Mouse (Mus musculus): ENCODE results near the gene Znrf1. TPM values are rescaled to one million over a fixed set of nuclear protein-coding genes. Genes with fewer than 3 reads are reported as not detected.
"Not testable (repeated sequence)": the region's sequence is repeated elsewhere in the genome, so short reads cannot be mapped to it uniquely, and the experiment has no call there.

Gene Znrf1
- polyA plus RNA-seq, 1 experiment from 2014 or later, result 37.4 TPM

DNA sequence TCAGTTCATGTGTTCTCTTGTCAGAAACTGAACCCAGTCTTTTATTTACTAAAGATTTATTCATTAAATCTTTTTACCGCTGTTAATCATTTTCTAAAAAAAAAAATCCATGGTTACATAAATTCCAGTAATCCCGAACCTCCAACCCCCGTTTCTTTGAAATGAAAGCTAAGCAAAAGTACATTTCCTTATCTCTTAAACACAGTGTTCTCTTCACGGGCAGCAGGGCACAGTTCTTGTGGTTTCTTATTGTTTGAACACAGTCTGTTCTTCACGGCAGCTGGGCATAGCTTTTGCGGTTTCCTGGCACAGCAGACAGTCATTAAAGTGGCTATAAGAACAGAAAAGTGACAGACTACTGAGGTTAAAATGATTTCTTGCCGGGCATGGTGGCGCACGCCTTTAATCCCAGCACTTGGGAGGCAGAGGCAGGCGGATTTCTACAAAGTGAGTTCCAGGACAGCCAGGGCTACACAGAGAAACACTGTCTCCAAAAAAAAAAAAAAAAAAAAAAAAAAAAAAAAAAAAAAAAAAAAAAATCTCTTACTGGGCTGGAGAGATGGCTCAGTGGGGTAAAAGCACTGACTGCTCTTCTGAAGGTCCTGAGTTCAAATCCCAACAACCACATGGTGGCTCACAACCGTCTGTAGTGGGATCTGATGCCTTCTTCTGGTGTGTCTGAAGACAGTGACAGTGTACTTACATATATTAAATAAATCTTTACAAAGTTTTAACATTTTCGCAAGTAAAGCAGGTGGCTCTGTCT lies 108.6 kb downstream of the Znrf1 start:
- H3K9me3 ChIP-seq (ENCODE audit: control insufficient read depth, low read length); ATAC-seq (ENCODE audit: low FRiP score, low TSS enrichment); H3K27ac ChIP-seq (ENCODE audit: low read depth, low read length); H3K36me3 ChIP-seq (ENCODE audit: control insufficient read depth, insufficient read depth, low read length); H3K4me1 ChIP-seq (ENCODE audit: control insufficient read depth, insufficient read depth, low read length); H3K27me3 ChIP-seq (ENCODE audit: control insufficient read depth, insufficient read depth, low read length): not testable (repeated sequence)
- Histone ChIP-seq H3K4me3 (ENCODE audit: low read length) (peak overlapping the region; percentile 88), H3K9ac (ENCODE audit: low read depth, low read length) (peak overlapping the region; percentile 96; the same call in 1 of the 2 replicates), H3K4me2 (replicated peaks; ENCODE audit: low read depth, low read length) (peak overlapping the region; percentile 65)
- 63% methylated on average over 12 of the region's 12 CpGs for WGBS

DNA sequence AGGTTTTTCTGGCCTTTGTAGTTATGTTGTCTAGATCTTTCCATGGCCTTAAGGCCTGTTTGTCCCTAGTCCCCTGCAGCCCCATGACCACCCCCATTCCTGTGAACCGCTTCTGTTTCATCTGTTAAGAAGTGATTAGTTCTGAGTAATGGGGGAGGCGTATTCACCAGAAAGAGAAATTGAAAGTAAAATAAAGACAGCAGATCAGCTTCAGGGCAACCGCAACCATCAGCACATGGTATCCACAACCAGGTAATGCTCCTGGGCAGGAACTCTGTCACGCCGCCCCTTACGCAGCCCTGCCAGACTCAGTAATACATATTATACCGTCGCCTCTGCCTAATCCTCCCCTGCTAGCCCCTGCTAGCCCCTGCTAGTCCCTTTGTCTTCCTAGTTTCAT lies 109.8 kb downstream of the Znrf1 start:
- 0 out of 2 replicates have a peak, but pooled peaks cover 5% of the 10 kb centered on the region for H3K4me1 ChIP-seq (ENCODE audit: control insufficient read depth, insufficient read depth, low read length)
- H3K36me3 ChIP-seq (ENCODE audit: control insufficient read depth, insufficient read depth, low read length), result no peaks in the 10 kb centered on the region
- no peak overlapping the region for H3K9ac ChIP-seq (ENCODE audit: low read depth, low read length)
- WGBS, result 96% methylated on average over 8 of the region's 8 CpGs
- H3K4me2 ChIP-seq (replicated peaks; ENCODE audit: low read depth, low read length), result no peak overlapping the region
- H3K4me3 ChIP-seq (ENCODE audit: low read length), result no peak overlapping the region
- H3K27ac ChIP-seq (ENCODE audit: low read depth, low read length), result no peak overlapping the region
- no peaks in the 10 kb centered on the region for H3K27me3 ChIP-seq (ENCODE audit: control insufficient read depth, insufficient read depth, low read length)
- ATAC-seq (ENCODE audit: low FRiP score, low TSS enrichment), result no peak
- no peaks in the 10 kb centered on the region for H3K9me3 ChIP-seq (ENCODE audit: control insufficient read depth, low read length)

DNA sequence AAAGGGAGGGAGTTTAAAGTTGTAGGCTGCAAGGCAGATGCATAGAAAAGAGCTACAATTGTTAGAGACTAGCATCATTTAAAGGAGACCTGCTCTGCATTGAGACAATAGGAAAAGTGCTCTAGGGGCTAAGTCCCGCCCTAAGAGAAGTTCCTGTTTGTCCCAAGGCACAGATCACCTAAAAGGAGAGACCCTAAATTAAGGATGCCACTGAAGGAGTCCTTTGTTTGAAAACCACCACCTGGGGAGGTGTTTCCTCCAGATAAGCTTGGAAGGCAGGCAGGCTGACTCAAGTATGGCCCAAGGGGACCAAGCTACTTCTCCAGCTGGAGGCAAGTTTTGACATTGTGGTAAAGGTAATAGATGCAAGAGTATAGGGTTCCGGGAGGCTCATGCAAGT lies 112.9 kb downstream of the Znrf1 start:
- Histone ChIP-seq H3K4me1 (ENCODE audit: control insufficient read depth, insufficient read depth, low read length) (no peaks in the 10 kb centered on the region), H3K4me3 (ENCODE audit: low read length) (no peak overlapping the region), H3K4me2 (replicated peaks; ENCODE audit: low read depth, low read length) (no peak overlapping the region), H3K36me3 (ENCODE audit: control insufficient read depth, insufficient read depth, low read length) (no peaks in the 10 kb centered on the region), H3K9ac (ENCODE audit: low read depth, low read length) (no peak overlapping the region), H3K9me3 (ENCODE audit: control insufficient read depth, low read length) (no peaks in the 10 kb centered on the region), H3K27ac (ENCODE audit: low read depth, low read length) (no peak overlapping the region), H3K27me3 (ENCODE audit: control insufficient read depth, insufficient read depth, low read length) (no peaks in the 10 kb centered on the region)
- 73% methylated on average over 2 of the region's 2 CpGs for WGBS
- no peak for ATAC-seq (ENCODE audit: low FRiP score, low TSS enrichment)

GRCm38 (mm10) chr8:111650651-111651050 lies 114.8 kb downstream of the Znrf1 start:
- Histone ChIP-seq H3K4me2 (replicated peaks; ENCODE audit: low read depth, low read length) (no peak overlapping the region), H3K9ac (ENCODE audit: low read depth, low read length) (no peak overlapping the region), H3K4me3 (ENCODE audit: low read length) (no peak overlapping the region), H3K27ac (ENCODE audit: low read depth, low read length) (no peak overlapping the region), H3K9me3 (ENCODE audit: control insufficient read depth, low read length) (no peaks in the 10 kb centered on the region), H3K27me3 (ENCODE audit: control insufficient read depth, insufficient read depth, low read length) (no peaks in the 10 kb centered on the region), H3K4me1 (ENCODE audit: control insufficient read depth, insufficient read depth, low read length) (no peaks in the 10 kb centered on the region), H3K36me3 (ENCODE audit: control insufficient read depth, insufficient read depth, low read length) (no peaks in the 10 kb centered on the region)
- ATAC-seq (ENCODE audit: low FRiP score, low TSS enrichment), result no peak
- WGBS, result 95% methylated on average over 3 of the region's 3 CpGs

DNA sequence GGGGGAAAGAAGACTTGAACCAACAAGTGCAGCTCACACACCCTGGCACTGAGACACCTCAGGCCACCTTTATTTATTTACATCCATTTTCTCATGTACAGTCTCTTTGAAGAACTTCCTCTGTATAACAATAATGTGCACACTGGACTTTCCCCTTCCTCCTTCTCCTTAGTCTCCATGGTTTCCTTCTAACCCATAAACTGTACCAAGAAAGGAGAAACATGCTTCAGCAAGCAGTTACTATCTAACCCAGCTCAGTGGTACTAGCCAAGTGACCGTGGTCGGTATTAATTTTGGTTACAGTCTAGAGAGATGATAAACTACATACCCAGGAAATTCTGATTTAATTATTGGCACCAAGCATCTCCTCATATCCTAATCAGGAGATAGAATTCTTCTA lies 117.6 kb downstream of the Znrf1 start:
- 92% methylated on average over 2 of the region's 2 CpGs for WGBS
- Histone ChIP-seq H3K27ac (ENCODE audit: low read depth, low read length) (no peak overlapping the region), H3K4me2 (replicated peaks; ENCODE audit: low read depth, low read length) (no peak overlapping the region), H3K27me3 (ENCODE audit: control insufficient read depth, insufficient read depth, low read length) (no peaks in the 10 kb centered on the region), H3K4me3 (ENCODE audit: low read length) (no peak overlapping the region), H3K9me3 (ENCODE audit: control insufficient read depth, low read length) (no peaks in the 10 kb centered on the region), H3K4me1 (ENCODE audit: control insufficient read depth, insufficient read depth, low read length) (no peaks in the 10 kb centered on the region), H3K9ac (ENCODE audit: low read depth, low read length) (no peak overlapping the region), H3K36me3 (ENCODE audit: control insufficient read depth, insufficient read depth, low read length) (no peaks in the 10 kb centered on the region)
- no peak for ATAC-seq (ENCODE audit: low FRiP score, low TSS enrichment)

GRCm38 (mm10) chr8:111657312-111657854 lies 121.5 kb downstream of the Znrf1 start:
- Histone ChIP-seq H3K27ac (ENCODE audit: low read depth, low read length) (no peak overlapping the region), H3K9me3 (ENCODE audit: control insufficient read depth, low read length) (no peaks in the 10 kb centered on the region), H3K36me3 (ENCODE audit: control insufficient read depth, insufficient read depth, low read length) (peaks cover 12% of the 10 kb centered on the region; the same call in 1 of the 2 replicates), H3K4me3 (ENCODE audit: low read length) (no peak overlapping the region), H3K27me3 (ENCODE audit: control insufficient read depth, insufficient read depth, low read length) (no peaks in the 10 kb centered on the region), H3K9ac (ENCODE audit: low read depth, low read length) (no peak overlapping the region), H3K4me1 (ENCODE audit: control insufficient read depth, insufficient read depth, low read length) (no peaks in the 10 kb centered on the region), H3K4me2 (replicated peaks; ENCODE audit: low read depth, low read length) (no peak overlapping the region)
- 61% methylated on average over 1 of the region's 1 CpGs for whole genome bisulfite sequencing
- no peak for ATAC-seq (ENCODE audit: low FRiP score, low TSS enrichment)

DNA sequence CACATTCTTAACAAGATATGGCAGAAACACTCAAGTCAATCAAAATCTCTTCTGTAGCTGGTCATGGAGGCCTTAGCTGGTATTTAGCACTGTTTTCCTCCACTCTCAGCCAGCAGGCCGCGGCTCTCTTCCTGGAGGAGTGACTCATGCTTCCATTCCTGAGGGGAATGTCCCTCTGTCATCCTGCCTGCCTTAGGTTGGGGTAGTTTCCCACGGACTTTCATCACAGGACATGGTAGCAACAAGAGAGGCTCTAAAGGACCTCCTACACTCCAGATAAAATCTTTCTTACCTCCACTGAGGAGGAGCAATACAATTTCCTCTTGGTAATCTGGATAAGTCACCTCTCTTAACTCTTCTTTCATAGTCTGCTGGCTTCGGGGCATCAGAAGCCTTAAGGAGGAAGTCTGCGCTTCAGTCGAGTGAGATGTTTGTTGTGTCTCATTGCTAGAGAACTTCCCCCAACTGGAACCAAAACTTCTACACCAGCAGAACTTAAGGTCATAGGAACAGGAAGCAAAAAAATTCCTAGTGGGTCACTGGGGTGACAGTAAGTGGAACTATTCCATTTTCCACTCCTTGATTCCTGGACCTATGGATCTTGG lies 123.0 kb downstream of the Znrf1 start:
- no peaks in the 10 kb centered on the region for H3K4me1 ChIP-seq (ENCODE audit: control insufficient read depth, insufficient read depth, low read length)
- no peak overlapping the region for H3K4me2 ChIP-seq (replicated peaks; ENCODE audit: low read depth, low read length)
- H3K4me3 ChIP-seq (ENCODE audit: low read length), result no peak overlapping the region
- 64% methylated on average over 6 of the region's 6 CpGs for WGBS
- H3K9ac ChIP-seq (ENCODE audit: low read depth, low read length), result no peak overlapping the region
- no peak for ATAC-seq (ENCODE audit: low FRiP score, low TSS enrichment)
- no peak overlapping the region for H3K27ac ChIP-seq (ENCODE audit: low read depth, low read length)
- no peaks in the 10 kb centered on the region for H3K27me3 ChIP-seq (ENCODE audit: control insufficient read depth, insufficient read depth, low read length)
- H3K9me3 ChIP-seq (ENCODE audit: control insufficient read depth, low read length), result no peaks in the 10 kb centered on the region
- peaks cover 12% of the 10 kb centered on the region; the same call in 1 of the 2 replicates for H3K36me3 ChIP-seq (ENCODE audit: control insufficient read depth, insufficient read depth, low read length)

GRCm38 (mm10) chr8:111662473-111662872 lies 126.6 kb downstream of the Znrf1 start:
- no peak; the same call in 1 of the 2 replicates for ATAC-seq (ENCODE audit: low FRiP score, low TSS enrichment)
- H3K4me3 ChIP-seq (ENCODE audit: low read length), result no peak overlapping the region

GRCm38 (mm10) chr8:111666751-111667150 lies 130.9 kb downstream of the Znrf1 start:
- no peaks in the 10 kb centered on the region for H3K4me1 ChIP-seq (ENCODE audit: control insufficient read depth, insufficient read depth, low read length)
- H3K27ac ChIP-seq (ENCODE audit: low read depth, low read length), result no peak overlapping the region
- WGBS, result 83% methylated on average over 2 of the region's 2 CpGs
- no peak overlapping the region for H3K4me3 ChIP-seq (ENCODE audit: low read length)
- no peaks in the 10 kb centered on the region for H3K9me3 ChIP-seq (ENCODE audit: control insufficient read depth, low read length)
- no peak overlapping the region for H3K9ac ChIP-seq (ENCODE audit: low read depth, low read length)
- no peak for ATAC-seq (ENCODE audit: low FRiP score, low TSS enrichment)
- peaks cover 30% of the 10 kb centered on the region for H3K36me3 ChIP-seq (ENCODE audit: control insufficient read depth, insufficient read depth, low read length)
- no peaks in the 10 kb centered on the region for H3K27me3 ChIP-seq (ENCODE audit: control insufficient read depth, insufficient read depth, low read length)
- H3K4me2 ChIP-seq (replicated peaks; ENCODE audit: low read depth, low read length), result no peak overlapping the region

More at GRCm38 (mm10) chr8:111662473-111662872, 126.6 kb downstream of the Znrf1 start:
- no peak overlapping the region for H3K9ac ChIP-seq (ENCODE audit: low read depth, low read length)
- no peaks in the 10 kb centered on the region for H3K4me1 ChIP-seq (ENCODE audit: control insufficient read depth, insufficient read depth, low read length)
- no peak overlapping the region for H3K4me2 ChIP-seq (replicated peaks; ENCODE audit: low read depth, low read length)
- no peaks in the 10 kb centered on the region for H3K27me3 ChIP-seq (ENCODE audit: control insufficient read depth, insufficient read depth, low read length)
- no peak overlapping the region for H3K27ac ChIP-seq (ENCODE audit: low read depth, low read length)
- peaks cover 12% of the 10 kb centered on the region; the same call in 1 of the 2 replicates for H3K36me3 ChIP-seq (ENCODE audit: control insufficient read depth, insufficient read depth, low read length)
- no peaks in the 10 kb centered on the region for H3K9me3 ChIP-seq (ENCODE audit: control insufficient read depth, low read length)
- WGBS, result 96% methylated on average over 3 of the region's 3 CpGs
